Mouse (Mus musculus) forebrain, embryonic 16.5 days (tissue): Measurements from ENCODE around the gene Epb41. TPM values are rescaled to one million over a fixed set of nuclear protein-coding genes. Genes with fewer than 3 reads are reported as not detected.

ENCODE experiments used
- ATAC-seq: fragments of 200-750 bp; cut with Nextera tagmentation; 2 replicates; pipeline ENCODE4 v1.8.0; 2017; ENCODE audit warnings: mild to moderate bottlenecking, moderate library complexity
- H3K27ac ChIP-seq: fragments of 300-500 bp; sonication (generic); 2 replicates; pipeline ENCODE4 v1.5.1; 2014; ENCODE audit warnings: low read length, control low read depth
- H3K27me3 ChIP-seq: fragments of 300-500 bp; sonication (generic); replicated peaks from 2 replicates; pipeline ENCODE4 v1.6.1; 2014; ENCODE audit warnings: low read length; ENCODE audit not compliant: control insufficient read depth, insufficient read depth
- H3K36me3 ChIP-seq: fragments of 300-500 bp; sonication (generic); 2 replicates; pipeline ENCODE4 v1.6.1; 2014; ENCODE audit not compliant: control insufficient read depth, insufficient read depth
- H3K4me1 ChIP-seq: fragments of 300-500 bp; sonication (generic); replicated peaks from 2 replicates; pipeline ENCODE4 v1.6.1; 2014; ENCODE audit warnings: low read length; ENCODE audit not compliant: control insufficient read depth, insufficient read depth
- H3K4me2 ChIP-seq: fragments of 300-500 bp; sonication (generic); 2 replicates; pipeline ENCODE4 v1.6.1; 2014; ENCODE audit warnings: mild to moderate bottlenecking, low read length, control low read depth
- H3K4me3 ChIP-seq: fragments of 300-500 bp; sonication (generic); replicated peaks from 2 replicates; pipeline ENCODE4 v1.5.1; 2014; ENCODE audit warnings: mild to moderate bottlenecking, low read length, control low read depth
- H3K9ac ChIP-seq: fragments of 300-500 bp; sonication (generic); replicated peaks from 2 replicates; pipeline ENCODE4 v1.6.1; 2014; ENCODE audit warnings: low read depth, low read length, control low read depth
- H3K9me3 ChIP-seq: fragments of 300-500 bp; sonication (generic); 2 replicates; pipeline ENCODE4 v1.6.1; 2016; ENCODE audit warnings: low read length; ENCODE audit not compliant: control insufficient read depth
- whole genome bisulfite sequencing: fragments of 180-500 bp; shearing (Covaris S2); extraction: QIAGEN DNeasy Blood & Tissue Kit; methylation state at CpG from one replicate; pipeline ENCODE4 v1.1.7; 2014; 5-methylcytosine and 5-hydroxymethylcytosine counted together
- polyA plus RNA-seq: library from polyadenylated mRNA; unstranded; fragments of >200 nt; fragmentation: Nextera tagmentation; extraction: Ambion mirVana; gene quantifications from 2 replicates; pipeline ENCODE4 v1.2.1, GENCODE M21; 2015

Gene Epb41
- polyA plus RNA-seq, 1 experiment from 2014 or later = 74.1 TPM

GRCm38 (mm10) chr4:132057311-132057710, 17.8 kb downstream of the Epb41 start:
- no peaks in the 10 kb centered on the region for H3K36me3 ChIP-seq
- no peak overlapping the region for H3K9ac ChIP-seq
- no peak for ATAC-seq
- no peaks in the 10 kb centered on the region for H3K4me1 ChIP-seq
- no peak overlapping the region for H3K4me3 ChIP-seq
- H3K27ac ChIP-seq = no peak overlapping the region
- no peaks in the 10 kb centered on the region for H3K9me3 ChIP-seq
- H3K4me2 ChIP-seq = no peak overlapping the region
- H3K27me3 ChIP-seq = no peaks in the 10 kb centered on the region

- H3K9me3 ChIP-seq = no peaks in the 10 kb centered on the region
- no peak overlapping the region for H3K9ac ChIP-seq
- H3K4me2 ChIP-seq = no peak overlapping the region
- WGBS = 74% methylated on average over 10 of the region's 10 CpGs
- H3K27ac ChIP-seq = no peak overlapping the region
- no peak overlapping the region for H3K4me3 ChIP-seq
- no peaks in the 10 kb centered on the region for H3K36me3 ChIP-seq
- 0 out of 2 replicates have a peak, but pooled peaks cover 8% of the 10 kb centered on the region for H3K27me3 ChIP-seq
- peaks cover 17% of the 10 kb centered on the region for H3K4me1 ChIP-seq
- no peak for ATAC-seq
These were observed 23.5 kb downstream of the Epb41 start for GRCm38 (mm10) chr4:132051321-132052275.

GRCm38 (mm10) chr4:132049549-132050200, 25.4 kb downstream of the Epb41 start:
- H3K9me3 ChIP-seq = no peaks in the 10 kb centered on the region
- peak overlapping the region; percentile 5; the same call in 1 of the 2 replicates for H3K27ac ChIP-seq
- peak overlapping the region; percentile 96 for H3K4me3 ChIP-seq
- 0 out of 2 replicates have a peak, but pooled peaks cover 8% of the 10 kb centered on the region for H3K27me3 ChIP-seq
- H3K4me2 ChIP-seq = peak overlapping the region; percentile 54
- no peak for ATAC-seq
- H3K9ac ChIP-seq = no peak overlapping the region
- 8% methylated on average over 15 of the region's 15 CpGs for WGBS
- peaks cover 21% of the 10 kb centered on the region for H3K4me1 ChIP-seq
- no peaks in the 10 kb centered on the region for H3K36me3 ChIP-seq

- Histone ChIP-seq H3K9me3 (no peaks in the 10 kb centered on the region), H3K27me3 (0 out of 2 replicates have a peak, but pooled peaks cover 8% of the 10 kb centered on the region), H3K27ac (peak overlapping the region; percentile 89), H3K4me1 (peaks cover 23% of the 10 kb centered on the region), H3K4me2 (peak overlapping the region; percentile 89), H3K9ac (peak overlapping the region; percentile 93), H3K36me3 (no peaks in the 10 kb centered on the region), H3K4me3 (peak overlapping the region; percentile 96)
- ATAC-seq = peak; percentile 99
- under 1% methylated on average over 40 of the region's 46 CpGs for WGBS
These were observed 26.1 kb downstream of the Epb41 start for GRCm38 (mm10) chr4:132048995-132049404.

GRCm38 (mm10) chr4:132048011-132048991, 26.8 kb downstream of the Epb41 start:
- Histone ChIP-seq H3K36me3 (no peaks in the 10 kb centered on the region), H3K9me3 (no peaks in the 10 kb centered on the region), H3K9ac (peak overlapping the region; percentile 93), H3K4me1 (peaks cover 24% of the 10 kb centered on the region), H3K27me3 (0 out of 2 replicates have a peak, but pooled peaks cover 8% of the 10 kb centered on the region), H3K4me3 (peak overlapping the region; percentile 96), H3K27ac (peak overlapping the region; percentile 89), H3K4me2 (peak overlapping the region; percentile 89)
- peak; percentile 53 for ATAC-seq
- under 1% methylated on average over 75 of the region's 95 CpGs for WGBS

GRCm38 (mm10) chr4:132043726-132044125, 31.4 kb downstream of the Epb41 start:
- 87% methylated on average over 3 of the region's 3 CpGs for WGBS
- Histone ChIP-seq H3K4me3 (no peak overlapping the region), H3K36me3 (no peaks in the 10 kb centered on the region), H3K9ac (no peak overlapping the region), H3K9me3 (no peaks in the 10 kb centered on the region), H3K4me1 (peaks cover 18% of the 10 kb centered on the region), H3K27me3 (no peaks in the 10 kb centered on the region), H3K4me2 (no peak overlapping the region), H3K27ac (no peak overlapping the region)
- no peak for ATAC-seq

GRCm38 (mm10) chr4:132041471-132042332, 33.4 kb downstream of the Epb41 start:
- H3K9me3 ChIP-seq = no peaks in the 10 kb centered on the region
- H3K36me3 ChIP-seq = no peaks in the 10 kb centered on the region
- H3K4me3 ChIP-seq = no peak overlapping the region
- H3K4me2 ChIP-seq = no peak overlapping the region
- H3K9ac ChIP-seq = no peak overlapping the region
- peaks cover 8% of the 10 kb centered on the region for H3K4me1 ChIP-seq
- 74% methylated on average over 6 of the region's 6 CpGs for WGBS
- no peak for ATAC-seq
- H3K27me3 ChIP-seq = no peaks in the 10 kb centered on the region
- H3K27ac ChIP-seq = no peak overlapping the region

- peaks cover 3% of the 10 kb centered on the region; the same call in 1 of the 2 replicates for H3K4me1 ChIP-seq
- H3K27me3 ChIP-seq = no peaks in the 10 kb centered on the region
- ATAC-seq = no peak
- WGBS = 87% methylated on average over 8 of the region's 8 CpGs
- no peak overlapping the region for H3K4me3 ChIP-seq
- no peaks in the 10 kb centered on the region for H3K9me3 ChIP-seq
- H3K36me3 ChIP-seq = no peaks in the 10 kb centered on the region
- H3K9ac ChIP-seq = no peak overlapping the region
- H3K4me2 ChIP-seq = no peak overlapping the region
- no peak overlapping the region for H3K27ac ChIP-seq
These were observed 35.0 kb downstream of the Epb41 start for GRCm38 (mm10) chr4:132039975-132040645.
